Mouse (Mus musculus): ENCODE measurements around the gene Bank1. TPM values are rescaled to one million over a fixed set of nuclear protein-coding genes. Genes with fewer than 3 reads are reported as not detected.

Bank1 gene
- polyA plus RNA-seq, 1 experiment from 2014 or later = 0.51 TPM

GRCm38 (mm10) chr3:136150886-136151285 lies 175.0 kb downstream of the Bank1 start:
- H3K27me3 ChIP-seq (replicated peaks; ENCODE audit: insufficient read depth, low read length) = no peaks in the 10 kb centered on the region
- 78% methylated on average over 3 of the region's 3 CpGs for WGBS
- H3K36me3 ChIP-seq (ENCODE audit: insufficient read depth, low read length) = no peaks in the 10 kb centered on the region
- TF ChIP-seq EP300 (IDR thresholded peaks at IDR 0.05) (no peak), CTCF (IDR thresholded peaks at IDR 0.05) (no peak)
- ATAC-seq = no peak
- H3K9ac ChIP-seq (replicated peaks; ENCODE audit: low read depth) = no peak overlapping the region
- no peaks in the 10 kb centered on the region for H3K4me1 ChIP-seq (ENCODE audit: insufficient read depth, low read depth, low read length)
- H3K9me3 ChIP-seq (ENCODE audit: low read length) = no peaks in the 10 kb centered on the region
- DNase-seq (ENCODE audit: low spot score) = no peak
- H3K4me2 ChIP-seq (replicated peaks; ENCODE audit: low read depth, low read length) = no peak overlapping the region
- no peak overlapping the region for H3K4me3 ChIP-seq (ENCODE audit: low read depth, low read length)
- no peak overlapping the region for H3K27ac ChIP-seq (ENCODE audit: low read length)

GRCm38 (mm10) chr3:136147166-136147565 lies 178.7 kb downstream of the Bank1 start:
- Histone ChIP-seq H3K4me3 (ENCODE audit: low read depth, low read length) (no peak overlapping the region), H3K4me1 (ENCODE audit: insufficient read depth, low read depth, low read length) (no peaks in the 10 kb centered on the region), H3K9me3 (ENCODE audit: low read length) (no peaks in the 10 kb centered on the region), H3K9ac (replicated peaks; ENCODE audit: low read depth) (no peak overlapping the region), H3K27me3 (replicated peaks; ENCODE audit: insufficient read depth, low read length) (no peaks in the 10 kb centered on the region), H3K4me2 (replicated peaks; ENCODE audit: low read depth, low read length) (no peak overlapping the region), H3K36me3 (ENCODE audit: insufficient read depth, low read length) (no peaks in the 10 kb centered on the region), H3K27ac (ENCODE audit: low read length) (no peak overlapping the region)
- no peak for TF ChIP-seq EP300 (IDR thresholded peaks at IDR 0.05)
- no peak for TF ChIP-seq CTCF (IDR thresholded peaks at IDR 0.05)
- DNase-seq (ENCODE audit: low spot score) = no peak
- ATAC-seq = no peak
- 73% methylated on average over 2 of the region's 2 CpGs for WGBS

DNA sequence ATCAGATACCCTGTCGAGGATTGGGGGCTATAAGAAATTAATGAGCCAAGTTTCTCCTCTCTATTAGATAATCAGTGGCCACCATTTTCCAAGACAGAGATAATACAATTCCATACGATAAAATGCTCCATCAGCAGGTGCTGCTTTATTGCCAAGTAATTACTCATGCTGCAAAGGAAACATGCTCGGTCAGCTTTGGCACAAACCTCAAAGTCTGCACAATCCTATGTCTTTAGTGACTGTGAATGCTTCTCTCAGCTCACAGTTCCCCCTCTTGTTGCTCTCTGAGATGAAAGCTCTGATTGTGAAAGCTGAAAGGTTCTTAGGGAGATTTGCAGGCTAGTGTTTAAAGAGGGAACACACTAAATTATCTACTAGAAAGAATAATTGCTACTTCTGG lies 193.9 kb downstream of the Bank1 start:
- ATAC-seq (no peak), DNase-seq (ENCODE audit: low spot score) (no peak)
- no peak overlapping the region for H3K4me3 ChIP-seq (ENCODE audit: low read depth, low read length)
- WGBS = 52% methylated on average over 3 of the region's 3 CpGs
- H3K4me1 ChIP-seq (ENCODE audit: insufficient read depth, low read depth, low read length) = no peaks in the 10 kb centered on the region
- no peak overlapping the region for H3K9ac ChIP-seq (replicated peaks; ENCODE audit: low read depth)
- no peak for TF ChIP-seq CTCF (IDR thresholded peaks at IDR 0.05)
- TF ChIP-seq EP300 (IDR thresholded peaks at IDR 0.05) = no peak
- no peak overlapping the region for H3K4me2 ChIP-seq (replicated peaks; ENCODE audit: low read depth, low read length)
- H3K27me3 ChIP-seq (replicated peaks; ENCODE audit: insufficient read depth, low read length) = no peaks in the 10 kb centered on the region
- H3K36me3 ChIP-seq (ENCODE audit: insufficient read depth, low read length) = no peaks in the 10 kb centered on the region
- no peak overlapping the region for H3K27ac ChIP-seq (ENCODE audit: low read length)
- H3K9me3 ChIP-seq (ENCODE audit: low read length) = no peaks in the 10 kb centered on the region

GRCm38 (mm10) chr3:136115478-136116215 lies 210.2 kb downstream of the Bank1 start:
- Histone ChIP-seq H3K4me2 (replicated peaks; ENCODE audit: low read depth, low read length) (no peak overlapping the region), H3K27me3 (replicated peaks; ENCODE audit: insufficient read depth, low read length) (no peaks in the 10 kb centered on the region), H3K9ac (replicated peaks; ENCODE audit: low read depth) (no peak overlapping the region), H3K4me3 (ENCODE audit: low read depth, low read length) (no peak overlapping the region), H3K9me3 (ENCODE audit: low read length) (no peaks in the 10 kb centered on the region), H3K4me1 (ENCODE audit: insufficient read depth, low read depth, low read length) (no peaks in the 10 kb centered on the region), H3K27ac (ENCODE audit: low read length) (no peak overlapping the region), H3K36me3 (ENCODE audit: insufficient read depth, low read length) (no peaks in the 10 kb centered on the region)
- WGBS = 64% methylated on average over 5 of the region's 5 CpGs
- TF ChIP-seq CTCF (IDR thresholded peaks at IDR 0.05) (no peak), EP300 (IDR thresholded peaks at IDR 0.05) (no peak)
- DNase-seq (ENCODE audit: low spot score) = no peak
- no peak for ATAC-seq

GRCm38 (mm10) chr3:136109411-136110139 lies 216.3 kb downstream of the Bank1 start:
- no peak overlapping the region for H3K27ac ChIP-seq (ENCODE audit: low read length)
- no peak for ATAC-seq
- DNase-seq (ENCODE audit: low spot score) = no peak
- H3K9me3 ChIP-seq (ENCODE audit: low read length) = no peaks in the 10 kb centered on the region
- H3K9ac ChIP-seq (replicated peaks; ENCODE audit: low read depth) = no peak overlapping the region
- no peak overlapping the region for H3K4me3 ChIP-seq (ENCODE audit: low read depth, low read length)
- H3K36me3 ChIP-seq (ENCODE audit: insufficient read depth, low read length) = no peaks in the 10 kb centered on the region
- no peaks in the 10 kb centered on the region for H3K27me3 ChIP-seq (replicated peaks; ENCODE audit: insufficient read depth, low read length)
- no peak for TF ChIP-seq CTCF (IDR thresholded peaks at IDR 0.05)
- TF ChIP-seq EP300 (IDR thresholded peaks at IDR 0.05) = no peak
- H3K4me2 ChIP-seq (replicated peaks; ENCODE audit: low read depth, low read length) = no peak overlapping the region
- H3K4me1 ChIP-seq (ENCODE audit: insufficient read depth, low read depth, low read length) = no peaks in the 10 kb centered on the region
- 60% methylated on average over 6 of the region's 6 CpGs for WGBS

GRCm38 (mm10) chr3:136106452-136106851 lies 219.4 kb downstream of the Bank1 start:
- TF ChIP-seq EP300 (IDR thresholded peaks at IDR 0.05) (no peak), CTCF (IDR thresholded peaks at IDR 0.05) (no peak)

More at GRCm38 (mm10) chr3:136106452-136106851, 219.4 kb downstream of the Bank1 start:
- Histone ChIP-seq H3K9ac (replicated peaks; ENCODE audit: low read depth) (no peak overlapping the region), H3K9me3 (ENCODE audit: low read length) (no peaks in the 10 kb centered on the region), H3K27me3 (replicated peaks; ENCODE audit: insufficient read depth, low read length) (no peaks in the 10 kb centered on the region), H3K4me1 (ENCODE audit: insufficient read depth, low read depth, low read length) (no peaks in the 10 kb centered on the region), H3K27ac (ENCODE audit: low read length) (no peak overlapping the region), H3K4me3 (ENCODE audit: low read depth, low read length) (no peak overlapping the region), H3K4me2 (replicated peaks; ENCODE audit: low read depth, low read length) (no peak overlapping the region), H3K36me3 (ENCODE audit: insufficient read depth, low read length) (no peaks in the 10 kb centered on the region)
- no peak for ATAC-seq
- DNase-seq (ENCODE audit: low spot score) = no peak
- WGBS = 15% methylated on average over 1 of the region's 1 CpGs

Data from lung, postnatal 0 days (tissue).